Mouse (Mus musculus) kidney, postnatal 0 days (tissue): ENCODE data around the gene Ptprm. TPM values are rescaled to one million over a fixed set of nuclear protein-coding genes. Genes with fewer than 3 reads are reported as not detected.

Source experiments
- ATAC-seq: fragments of 200-750 bp; cut with Nextera tagmentation; replicated peaks from 2 replicates; pipeline ENCODE4 v1.8.0; 2017; ENCODE audit warnings: low read depth, moderate number of reproducible peaks, moderate TSS enrichment, moderate library complexity; ENCODE audit not compliant: low FRiP score
- DNase-seq: peaks from one replicate; pipeline ENCODE4 v3.0.0-alpha.2; 2016; ENCODE audit warnings: low spot score
- H3K27ac ChIP-seq: fragments of 300-500 bp; sonication (generic); 2 replicates; pipeline ENCODE4 v1.5.1; 2014; ENCODE audit warnings: mild to moderate bottlenecking
- H3K27me3 ChIP-seq: fragments of 300-500 bp; sonication (generic); 2 replicates; pipeline ENCODE4 v1.6.1; 2014; ENCODE audit warnings: low read length, mixed read lengths; ENCODE audit not compliant: insufficient read depth
- H3K36me3 ChIP-seq: fragments of 300-500 bp; sonication (generic); 2 replicates; pipeline ENCODE4 v1.6.1; 2014; ENCODE audit warnings: low read length, mixed read lengths; ENCODE audit not compliant: insufficient read depth
- H3K4me1 ChIP-seq: fragments of 300-500 bp; sonication (generic); replicated peaks from 2 replicates; pipeline ENCODE4 v1.6.1; 2014; ENCODE audit warnings: antibody characterized with exemption, low read length, mixed read lengths; ENCODE audit not compliant: insufficient read depth
- H3K4me2 ChIP-seq: fragments of 300-500 bp; sonication (generic); 2 replicates; pipeline ENCODE4 v1.6.1; 2014; ENCODE audit warnings: mild to moderate bottlenecking, low read length, moderate library complexity, mixed read lengths
- H3K4me3 ChIP-seq: fragments of 300-500 bp; sonication (generic); replicated peaks from 2 replicates; pipeline ENCODE4 v1.5.1; 2014; ENCODE audit warnings: low read depth, low read length
- H3K9ac ChIP-seq: fragments of 300-500 bp; sonication (generic); 2 replicates; pipeline ENCODE4 v1.6.1; 2014; ENCODE audit warnings: low read depth, low read length
- H3K9me3 ChIP-seq: fragments of 300-500 bp; sonication (generic); replicated peaks from 2 replicates; pipeline ENCODE4 v1.6.1; 2016; ENCODE audit warnings: low read length, inconsistent platforms, mixed read lengths
- CTCF ChIP-seq: IDR thresholded peaks from 2 replicates; pipeline ENCODE4 v1.5.1; 2016; ENCODE audit warnings: antibody characterized with exemption, low read depth, mild to moderate bottlenecking, moderate library complexity
- whole genome bisulfite sequencing: fragments of 180-500 bp; shearing (Covaris S2); extraction: QIAGEN DNeasy Blood & Tissue Kit; methylation state at CpG from one replicate; pipeline ENCODE4 v1.1.7; 2014; 5-methylcytosine and 5-hydroxymethylcytosine counted together
- polyA plus RNA-seq: library from polyadenylated mRNA; unstranded; fragments of >200 nt; fragmentation: Nextera tagmentation; extraction: Ambion mirVana; gene quantifications from 2 replicates; pipeline ENCODE4 v1.2.1, GENCODE M21; 2015

The Ptprm gene
- polyA plus RNA-seq, 1 experiment from 2014 or later, result 13.7 TPM

DNA sequence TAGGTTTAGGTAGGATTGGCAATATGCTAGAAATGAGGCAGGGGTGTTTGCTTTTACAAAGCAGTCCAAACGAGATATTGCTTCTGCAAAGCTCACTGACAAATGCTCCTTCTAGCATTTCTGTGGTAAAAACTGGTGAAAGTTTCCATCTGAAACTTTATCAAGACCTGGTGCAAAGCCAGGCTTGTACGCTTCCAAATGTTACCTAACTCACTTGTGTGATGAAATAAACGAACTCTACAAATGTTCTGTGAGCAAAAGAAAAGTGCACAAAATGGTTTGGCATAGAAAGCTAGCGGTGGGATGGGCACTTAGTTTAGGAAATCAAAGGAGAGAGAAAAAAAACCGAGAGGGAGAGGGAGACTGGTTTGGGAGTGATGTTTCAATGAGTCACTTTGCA is 544.5 kb downstream of the Ptprm start:
- Histone ChIP-seq H3K27me3 (no peaks in the 10 kb centered on the region), H3K4me1 (no peaks in the 10 kb centered on the region), H3K36me3 (0 out of 2 replicates have a peak, but pooled peaks cover 5% of the 10 kb centered on the region), H3K4me3 (no peak overlapping the region), H3K27ac (no peak overlapping the region), H3K4me2 (no peak overlapping the region), H3K9me3 (no peaks in the 10 kb centered on the region), H3K9ac (no peak overlapping the region)
- 75% methylated on average over 5 of the region's 5 CpGs for WGBS
- ATAC-seq (no peak), DNase-seq (no peak)
- no peak for TF ChIP-seq CTCF

DNA sequence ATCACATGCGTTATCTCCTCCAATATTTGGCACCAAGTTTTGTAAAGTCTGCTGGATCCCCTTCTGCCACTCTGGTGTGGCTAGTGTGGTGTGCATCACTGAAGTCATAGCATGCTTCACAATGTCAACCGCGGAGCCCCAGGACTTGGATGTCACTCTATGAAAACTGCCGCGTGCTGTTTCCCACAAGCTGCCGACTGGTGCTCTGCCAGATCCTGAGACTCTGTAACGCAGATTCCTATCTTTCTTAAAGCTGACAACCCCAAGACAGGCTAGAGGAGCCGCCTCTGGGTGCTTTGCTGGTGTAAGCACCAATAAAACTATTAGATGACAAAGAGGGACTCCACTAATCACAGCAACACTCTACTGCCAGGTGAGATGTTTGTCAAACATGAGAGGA is 546.1 kb downstream of the Ptprm start:
- Histone ChIP-seq H3K27ac (no peak overlapping the region), H3K36me3 (0 out of 2 replicates have a peak, but pooled peaks cover 5% of the 10 kb centered on the region), H3K27me3 (no peaks in the 10 kb centered on the region), H3K4me2 (no peak overlapping the region), H3K4me3 (no peak overlapping the region), H3K9me3 (no peaks in the 10 kb centered on the region), H3K4me1 (no peaks in the 10 kb centered on the region), H3K9ac (no peak overlapping the region)
- no peak for ATAC-seq
- WGBS, result 79% methylated on average over 8 of the region's 8 CpGs
- DNase-seq, result no peak
- no peak for TF ChIP-seq CTCF

- DNase-seq (peak; percentile 13), ATAC-seq (no peak)
- WGBS, result 32% methylated on average over 10 of the region's 10 CpGs
- Histone ChIP-seq H3K9ac (no peak overlapping the region), H3K36me3 (0 out of 2 replicates have a peak, but pooled peaks cover 3% of the 10 kb centered on the region), H3K27me3 (no peaks in the 10 kb centered on the region), H3K27ac (no peak overlapping the region), H3K9me3 (no peaks in the 10 kb centered on the region), H3K4me3 (no peak overlapping the region), H3K4me2 (no peak overlapping the region), H3K4me1 (no peaks in the 10 kb centered on the region)
- no peak for TF ChIP-seq CTCF
These were observed 552.2 kb downstream of the Ptprm start for GRCm38 (mm10) chr17:66801831-66802687.

GRCm38 (mm10) chr17:66800231-66800630 is 554.0 kb downstream of the Ptprm start:
- WGBS, result 82% methylated on average over 6 of the region's 6 CpGs

DNA sequence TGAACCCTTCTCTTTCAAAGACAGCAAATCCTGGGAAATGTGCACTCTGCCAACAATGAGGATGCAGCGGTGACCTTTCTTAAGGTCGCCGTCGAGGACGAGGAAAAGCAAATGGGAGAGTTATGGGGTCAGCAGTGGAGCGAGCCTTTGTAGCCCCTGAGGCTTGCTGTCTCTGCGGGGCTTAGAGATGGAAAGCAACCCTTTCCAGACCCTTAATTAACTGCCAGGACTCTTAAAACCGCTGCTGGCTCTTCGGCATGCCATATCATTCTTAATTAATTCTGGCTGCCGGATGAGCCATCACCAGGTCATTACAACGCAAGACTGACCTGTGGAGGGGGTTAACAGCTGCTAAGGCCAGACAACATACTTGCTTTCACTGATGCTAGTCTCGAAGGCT is 568.1 kb downstream of the Ptprm start:
- no peak for ATAC-seq
- no peak overlapping the region for H3K4me3 ChIP-seq

More at GRCm38 (mm10) chr17:66800231-66800630, 554.0 kb downstream of the Ptprm start:
- H3K9ac ChIP-seq, result no peak overlapping the region
- no peaks in the 10 kb centered on the region for H3K27me3 ChIP-seq
- no peak for DNase-seq
- ATAC-seq, result no peak
- H3K4me3 ChIP-seq, result no peak overlapping the region
- H3K36me3 ChIP-seq, result 0 out of 2 replicates have a peak, but pooled peaks cover 3% of the 10 kb centered on the region
- TF ChIP-seq CTCF, result no peak
- no peak overlapping the region for H3K27ac ChIP-seq
- no peaks in the 10 kb centered on the region for H3K4me1 ChIP-seq
- H3K9me3 ChIP-seq, result no peaks in the 10 kb centered on the region
- H3K4me2 ChIP-seq, result no peak overlapping the region

GRCm38 (mm10) chr17:66785586-66785985 is 568.7 kb downstream of the Ptprm start:
- Histone ChIP-seq H3K9me3 (no peaks in the 10 kb centered on the region), H3K4me2 (no peak overlapping the region), H3K4me3 (no peak overlapping the region), H3K36me3 (no peaks in the 10 kb centered on the region), H3K27ac (no peak overlapping the region), H3K9ac (no peak overlapping the region), H3K27me3 (no peaks in the 10 kb centered on the region), H3K4me1 (no peaks in the 10 kb centered on the region)
- WGBS, result 67% methylated on average over 11 of the region's 11 CpGs
- DNase-seq (no peak), ATAC-seq (no peak)
- TF ChIP-seq CTCF, result no peak

More for the DNA sequence above, 568.1 kb downstream of the Ptprm start:
- no peak overlapping the region for H3K4me2 ChIP-seq
- H3K9me3 ChIP-seq, result no peaks in the 10 kb centered on the region
- H3K4me1 ChIP-seq, result no peaks in the 10 kb centered on the region
- peak; percentile 26 for DNase-seq
- no peaks in the 10 kb centered on the region for H3K36me3 ChIP-seq
- 21% methylated on average over 12 of the region's 12 CpGs for WGBS
- no peak overlapping the region for H3K9ac ChIP-seq
- H3K27me3 ChIP-seq, result no peaks in the 10 kb centered on the region
- no peak for TF ChIP-seq CTCF
- H3K27ac ChIP-seq, result no peak overlapping the region
